Mouse (Mus musculus) lung, postnatal 0 days (tissue): ENCODE measurements around the gene Irx2.
A peak's percentile ranks its signal among the peaks of the same experiment; 100 is the strongest.

Experiments
- CTCF ChIP-seq: IDR thresholded peaks from 2 replicates; pipeline ENCODE4 v1.5.1; 2016; ENCODE audit warnings: antibody characterized with exemption, mild to moderate bottlenecking
- EP300 ChIP-seq: IDR thresholded peaks from 2 replicates; pipeline ENCODE4 v1.6.1; 2016; ENCODE audit warnings: antibody characterized with exemption, mild to moderate bottlenecking, control low read depth

GRCm38 (mm10) chr13:72593710-72594111 lies 34.9 kb upstream of the Irx2 start:
- TF ChIP-seq CTCF (no peak), EP300 (peak; percentile 95)
